Mouse (Mus musculus): ENCODE measurements around the gene Fsd1l.
A peak's percentile ranks its signal among the peaks of the same experiment; 100 is the strongest.

The Fsd1l gene

GRCm38 (mm10) chr4:53738956-53739616 is 107.8 kb downstream of the Fsd1l start:
- DNase-seq (ENCODE audit: low spot score), result peak; percentile 42

DNA sequence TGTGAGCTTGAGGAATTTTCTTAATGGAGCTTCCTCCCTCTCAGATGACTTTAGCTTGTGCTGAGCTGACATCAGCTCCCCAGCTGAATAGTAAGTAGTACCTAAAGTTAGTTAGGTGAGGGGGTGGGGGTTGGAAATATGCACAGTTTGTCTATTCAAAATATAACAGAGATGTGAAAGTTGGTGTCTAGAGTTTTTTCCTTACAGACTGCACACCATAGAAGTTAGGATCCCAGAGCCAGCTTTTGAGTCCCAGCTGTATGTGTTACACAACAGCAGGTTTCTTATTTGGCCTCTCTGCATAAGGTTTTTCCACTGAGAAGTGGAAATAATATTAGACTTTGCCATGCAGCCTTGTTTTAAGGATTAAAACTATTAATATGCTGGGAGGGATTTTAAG is 118.6 kb downstream of the Fsd1l start:
- no peak for DNase-seq (ENCODE audit: low spot score)

DNA sequence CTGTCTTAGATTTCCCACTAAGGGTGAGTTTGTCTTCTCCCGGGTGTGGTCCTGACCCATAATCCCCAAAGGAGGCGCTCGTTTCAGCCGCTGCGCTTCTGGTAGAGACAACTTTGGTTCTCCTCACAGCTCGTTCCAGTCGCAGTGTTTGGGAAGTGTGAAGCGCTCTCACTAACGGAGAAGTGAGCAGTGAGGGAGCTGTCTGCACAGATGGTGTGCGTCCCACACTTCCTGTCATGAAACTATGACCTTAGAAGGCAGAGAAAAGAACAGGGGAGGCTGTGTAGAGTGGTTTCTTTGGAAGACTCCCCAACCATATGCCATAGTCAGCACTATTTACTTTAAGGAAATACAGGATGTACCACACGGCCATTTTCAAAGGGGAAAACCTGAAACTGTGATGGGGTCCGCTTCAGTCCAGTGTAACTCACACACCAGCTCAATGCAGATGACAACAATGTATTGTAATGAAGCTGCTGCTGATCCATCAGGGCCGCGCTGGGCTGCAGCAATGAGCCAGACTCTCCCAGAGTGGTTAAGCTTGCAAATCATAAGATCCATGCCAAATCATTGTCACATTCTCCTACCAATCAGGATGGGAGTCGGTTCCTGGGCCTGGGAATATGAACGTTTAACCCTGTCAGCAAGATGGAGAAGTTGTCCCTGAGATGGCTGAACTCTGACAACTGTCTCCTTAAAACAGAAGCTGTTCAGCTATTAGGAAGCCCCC is 119.3 kb downstream of the Fsd1l start:
- DNase-seq (ENCODE audit: low spot score), result no peak

All from ovary, postnatal 14 days (tissue).